In genomic region chr14:60636996-60637395, GRCm38 (mm10) we compare ENCODE assay signal across 10 mouse cellular contexts. TPM values are rescaled to one million over a fixed set of nuclear protein-coding genes. Genes with fewer than 3 reads are reported as not detected.
DNase-seq lines count a peak whose midpoint lies in the region; ATAC-seq and TF ChIP-seq lines count a peak whose summit lies in the region.
"Had no signal": no experiment of that assay in that cellular context is flagged by ENCODE, and none has a peak within 500 bp of the region (broad histone marks: within the 10 kb centered on the region; RNA-seq: fewer than 3 reads in every experiment).

No protein-coding gene starts in this region.

- peak; percentile 48 for DNase-seq in left cerebral cortex, postnatal 4 days
- DNase-seq in left cerebral cortex, adult 11 months (ENCODE audit: low spot score), result no peak
- no peak for DNase-seq in forebrain, postnatal 0 days
- DNase-seq in liver, embryonic 14.5 days (ENCODE audit: low read depth in 3 of 3, low spot score in 3 of 3), result no peak
- DNase-seq in spleen, adult 12 weeks (ENCODE audit: low spot score), result no peak
- DNase-seq: cerebellum, postnatal 25 days had no signal

- 24% methylated on average over 9 of the region's 9 CpGs for WGBS in forebrain, postnatal 0 days
- WGBS in liver, embryonic 14.5 days (ENCODE audit: insufficient replicate concordance), result 86% methylated on average over 9 of the region's 9 CpGs
- WGBS in neural tube, embryonic 14.5 days, result 25% methylated on average over 9 of the region's 9 CpGs

- no peak for TF ChIP-seq EP300 in liver, embryonic 14.5 days (IDR thresholded peaks at IDR 0.05; ENCODE audit: low read depth)

- peaks cover 10% of the 10 kb centered on the region; the same call in 1 of the 2 replicates for H3K4me1 ChIP-seq in forebrain, postnatal 0 days (ENCODE audit: insufficient read depth)
- H3K4me1 ChIP-seq in liver, embryonic 14.5 days (replicated peaks; ENCODE audit: control insufficient read depth in 2 of 2, insufficient read depth in 2 of 2, low read length in 1 of 2), result peaks cover 26 to 49% of the 10 kb centered on the region in 2 experiments
- H3K4me1 ChIP-seq in neural tube, embryonic 14.5 days (ENCODE audit: control insufficient read depth, insufficient read depth, low read length), result peaks cover 13% of the 10 kb centered on the region; the same call in 1 of the 2 replicates

- ATAC-seq in forebrain, postnatal 0 days, result no peak
- no peak for ATAC-seq in liver, embryonic 14.5 days (ENCODE audit: insufficient read depth)
- no peak for ATAC-seq in neural tube, embryonic 14.5 days (ENCODE audit: low read depth)
- ATAC-seq in megakaryocyte progenitor cell, adult 5-6 weeks (replicated peaks; ENCODE audit: poor library complexity), result no peak

- no peaks in the 10 kb centered on the region for H3K36me3 ChIP-seq in forebrain, postnatal 0 days (ENCODE audit: insufficient read depth)
- H3K36me3 ChIP-seq in liver, embryonic 14.5 days (replicated peaks; ENCODE audit: control insufficient read depth, insufficient read depth, low read depth), result no peaks in the 10 kb centered on the region; the same call in none of the 2 replicates
- H3K36me3 ChIP-seq in neural tube, embryonic 14.5 days (ENCODE audit: control insufficient read depth, insufficient read depth, low read length), result no peaks in the 10 kb centered on the region
- H3K36me3 ChIP-seq: lung, embryonic 15.5 days had no signal

- H3K4me2 ChIP-seq in forebrain, postnatal 0 days (ENCODE audit: low read depth), result peak overlapping the region; percentile 97
- H3K4me2 ChIP-seq in liver, embryonic 14.5 days (ENCODE audit: low read depth), result peak overlapping the region; percentile 80
- H3K4me2 ChIP-seq in neural tube, embryonic 14.5 days (ENCODE audit: low read depth, low read length), result peak overlapping the region; percentile 98; the same call in 1 of the 2 replicates

- TF ChIP-seq CTCF in forebrain, postnatal 0 days (IDR thresholded peaks at IDR 0.05; ENCODE audit: low read depth), result no peak
- no peak for TF ChIP-seq CTCF in liver, embryonic 14.5 days (IDR thresholded peaks at IDR 0.05; ENCODE audit: low read depth)

- H3K9me3 ChIP-seq in forebrain, postnatal 0 days (ENCODE audit: low read length), result no peaks in the 10 kb centered on the region
- H3K9me3 ChIP-seq in liver, embryonic 14.5 days (ENCODE audit: control insufficient read depth, low read length), result no peaks in the 10 kb centered on the region
- no peaks in the 10 kb centered on the region for H3K9me3 ChIP-seq in neural tube, embryonic 14.5 days (ENCODE audit: control insufficient read depth, low read length)
- H3K9me3 ChIP-seq: lung, embryonic 15.5 days had no signal

- intact Hi-C loops in left cerebral cortex, postnatal 4 days (cut with DNase I), result no loop called here

- H3K27me3 ChIP-seq in forebrain, postnatal 0 days (ENCODE audit: insufficient read depth, low read length), result no peaks in the 10 kb centered on the region
- H3K27me3 ChIP-seq in liver, embryonic 14.5 days (ENCODE audit: control insufficient read depth, insufficient read depth, low read length), result peaks cover 6% of the 10 kb centered on the region
- H3K27me3 ChIP-seq in neural tube, embryonic 14.5 days (ENCODE audit: control insufficient read depth, insufficient read depth, low read length), result no peaks in the 10 kb centered on the region

- H3K27ac ChIP-seq in forebrain, postnatal 0 days (ENCODE audit: low read depth, low read length), result no peak overlapping the region
- no peak overlapping the region for H3K27ac ChIP-seq in liver, embryonic 14.5 days
- no peak overlapping the region for H3K27ac ChIP-seq in neural tube, embryonic 14.5 days (ENCODE audit: low read depth, low read length)
- H3K27ac ChIP-seq: lung, embryonic 15.5 days had no signal

- no peak overlapping the region for H3K4me3 ChIP-seq in forebrain, postnatal 0 days (ENCODE audit: low read depth, low read length)
- H3K4me3 ChIP-seq in liver, embryonic 14.5 days (ENCODE audit: insufficient read depth in 1 of 2, low read depth in 2 of 2, low read length in 2 of 2), result peak overlapping the region in 1 of 2 experiments; percentile 87; a peak in 2 of 4 replicates
- H3K4me3 ChIP-seq in neural tube, embryonic 14.5 days (ENCODE audit: low read depth, low read length), result no peak overlapping the region
- H3K4me3 ChIP-seq: myocyte had no signal

- H3K9ac ChIP-seq in forebrain, postnatal 0 days, result no peak overlapping the region
- H3K9ac ChIP-seq in liver, embryonic 14.5 days (replicated peaks), result no peak overlapping the region
- no peak overlapping the region for H3K9ac ChIP-seq in neural tube, embryonic 14.5 days (replicated peaks; ENCODE audit: low read depth, low read length)
- H3K9ac ChIP-seq: lung, embryonic 15.5 days had no signal

RNA-seq across cellular contexts. Expression of gene Spata13, which starts 3.2 kb away (rescaled TPM):
- total RNA-seq in left cerebral cortex, postnatal 4 days (2021), result 10 to 100 TPM; 19.2 to 22.3 TPM
- 28.1 and 43.6 TPM in 2 replicates for total RNA-seq in forebrain, postnatal 0 days (2014; rRNA removed)
- 10.7 and 17.3 TPM in 2 replicates for polyA plus RNA-seq in forebrain, postnatal 0 days (2015; fragmentation: Nextera tagmentation; extraction: Ambion mirVana)
- 5.5 and 6.1 TPM in 2 replicates for polyA plus RNA-seq in liver, embryonic 14.5 days (2012; rRNA removed)
- polyA plus RNA-seq in liver, embryonic 14.5 days (2014; fragmentation: Nextera tagmentation; extraction: Ambion mirVana), result 13.5 and 14.1 TPM in 2 replicates
- polyA plus RNA-seq in neural tube, embryonic 14.5 days (2014; fragmentation: Nextera tagmentation; extraction: Ambion mirVana), result 23.6 and 26.5 TPM in 2 replicates
- total RNA-seq in megakaryocyte progenitor cell, adult 5-6 weeks (2015), result 20.2 and 20.4 TPM in 2 replicates
- total RNA-seq in megakaryocyte progenitor cell, adult 5-6 weeks (2017), result 33.5 and 35.9 TPM in 2 replicates
